Mouse (Mus musculus): ENCODE measurements around the gene G430095P16Rik.
A peak's percentile ranks its signal among the peaks of the same experiment; 100 is the strongest.

G430095P16Rik gene

GRCm38 (mm10) chr8:84772628-84773027 lies 49.8 kb downstream of the G430095P16Rik start:
- DNase-seq, result peak; percentile 47 to 61

- peak; percentile 62 to 65 for DNase-seq
Observed at GRCm38 (mm10) chr8:84773304-84773703, 50.5 kb downstream of the G430095P16Rik start.

DNA sequence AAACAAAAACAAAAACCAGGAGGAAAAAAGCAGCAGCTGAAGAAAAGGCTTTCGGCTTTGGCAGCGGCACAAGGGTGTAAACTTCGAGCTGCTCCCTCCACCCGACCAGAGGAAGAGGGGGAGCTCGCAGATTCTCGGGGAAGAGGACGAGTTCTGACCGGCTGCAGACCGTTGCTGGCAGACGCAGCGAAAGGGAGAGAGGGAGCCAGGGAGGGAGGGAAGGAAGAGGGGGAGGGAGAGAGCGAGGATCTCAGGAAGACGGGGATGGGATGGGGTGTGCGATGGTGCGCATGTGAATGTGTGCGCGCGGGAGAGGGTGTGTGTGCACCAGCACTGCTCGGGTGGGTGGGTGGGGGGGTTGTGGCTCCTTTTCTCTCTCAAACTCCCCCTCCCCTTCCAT lies 51.0 kb downstream of the G430095P16Rik start:
- peak; percentile 81 to 85 for DNase-seq

DNA sequence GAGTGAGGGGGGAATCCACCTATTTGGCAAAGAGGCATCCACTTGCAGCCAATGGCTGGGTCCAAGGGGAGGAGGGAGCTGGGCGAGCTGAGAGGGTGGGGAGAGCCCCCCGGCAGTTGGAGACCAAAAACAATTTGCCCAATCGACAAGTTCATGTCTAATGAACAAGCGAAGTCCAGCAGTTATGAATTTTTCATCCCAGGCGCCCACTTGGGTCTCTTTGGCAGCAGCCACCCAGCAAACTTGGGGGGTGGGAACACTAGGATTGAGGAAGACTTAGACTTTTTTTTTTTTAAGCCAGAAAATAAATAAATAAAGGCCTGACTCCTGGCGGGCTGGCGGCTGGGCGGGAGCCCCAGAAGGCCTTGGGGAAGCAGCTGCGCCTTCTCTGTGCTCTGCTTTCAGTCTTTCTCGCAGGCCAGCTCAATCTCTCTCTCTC lies 51.7 kb downstream of the G430095P16Rik start:
- DNase-seq, result peak in 1 of 2 experiments; percentile 57

DNA sequence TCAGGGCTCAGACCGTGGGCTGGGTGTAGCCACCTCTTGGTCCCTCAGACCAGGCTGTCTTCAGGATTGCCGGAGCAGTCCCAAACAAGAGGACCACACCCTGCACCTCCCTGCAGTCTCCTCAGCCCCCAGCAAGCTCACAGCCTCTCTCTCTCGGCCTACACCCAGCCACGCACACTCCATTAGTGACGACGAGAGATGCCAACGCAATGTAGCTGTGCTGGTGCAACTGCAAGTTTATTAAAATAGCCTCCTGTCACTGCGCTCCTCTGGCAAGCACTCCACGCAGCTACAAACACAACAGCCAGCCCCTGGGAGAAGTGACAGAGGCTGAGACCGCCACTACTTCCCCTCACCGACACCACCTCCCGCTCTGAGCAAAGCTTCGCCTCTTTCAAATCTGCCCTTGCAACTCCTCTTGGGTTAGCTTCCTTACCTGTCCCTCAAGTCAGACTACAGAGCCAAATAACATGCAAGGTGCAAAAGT lies 52.3 kb downstream of the G430095P16Rik start:
- peak in 1 of 2 experiments; percentile 38 for DNase-seq

DNA sequence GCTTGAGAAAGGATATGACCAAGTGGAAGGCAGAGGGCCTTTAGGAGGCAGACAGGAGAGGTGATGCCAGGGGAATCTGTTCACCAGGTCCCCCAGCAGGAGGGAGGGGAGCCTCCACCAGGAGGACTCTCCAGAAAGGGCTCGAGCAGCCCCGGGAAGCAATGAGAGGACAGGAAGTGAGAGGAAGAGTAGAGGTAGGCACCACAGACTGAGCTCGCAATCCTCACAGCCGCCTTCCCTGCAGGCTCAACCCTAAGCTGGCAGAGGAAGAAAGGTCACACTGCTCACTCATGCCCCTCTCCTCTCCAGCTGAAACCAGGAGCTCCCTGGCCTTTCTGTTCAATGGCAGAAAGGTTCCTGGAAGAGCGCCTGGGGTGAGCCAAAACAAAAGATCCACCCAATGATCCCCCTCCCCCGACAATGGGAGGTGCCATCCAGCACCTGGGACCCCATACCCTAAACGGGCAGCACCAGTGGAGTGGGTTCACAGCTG lies 52.9 kb downstream of the G430095P16Rik start:
- peak in 1 of 2 experiments; percentile 30 for DNase-seq

All from cerebellum, postnatal 36 days (tissue).